Mouse (Mus musculus): ENCODE measurements at regions not wholly inside any gene's neighbourhood (a gene's known extent, or its start where the extent isn't known, plus 50 kb on each side); places are given as distances from the start of the nearest gene placed in this dataset.
A peak's percentile ranks its signal among the peaks of the same experiment; 100 is the strongest.

- no peak overlapping the region for H3K4me3 ChIP-seq (ENCODE audit: insufficient read depth in 1 of 2, low read depth in 1 of 2, low read length in 2 of 2, poor library complexity in 1 of 2, severe bottlenecking in 1 of 2)
- no peak for TF ChIP-seq ZC3H11A (IDR thresholded peaks at IDR 0.05; ENCODE audit: borderline replicate concordance, low read depth, low read length)
- TF ChIP-seq CHD2 (IDR thresholded peaks at IDR 0.05; ENCODE audit: low read depth, low read length), result no peak
- TF ChIP-seq HCFC1 (IDR thresholded peaks at IDR 0.05; ENCODE audit: borderline replicate concordance, insufficient read depth, low read length), result no peak
- TF ChIP-seq MAFK (IDR thresholded peaks at IDR 0.05; ENCODE audit: insufficient read depth, low read depth, low read length), result no peak
- TF ChIP-seq ZNF384 (IDR thresholded peaks at IDR 0.05; ENCODE audit: low read depth, low read length), result no peak
- no peaks in the 10 kb centered on the region for H3K36me3 ChIP-seq (ENCODE audit: control insufficient read depth, insufficient read depth, low read length, poor library complexity, severe bottlenecking)
- H3K4me1 ChIP-seq (ENCODE audit: control insufficient read depth in 2 of 2, insufficient read depth in 2 of 2, low read length in 2 of 2, poor library complexity in 1 of 2), result no peaks in the 10 kb centered on the region
- no peak overlapping the region for H3K9ac ChIP-seq (ENCODE audit: insufficient read depth, low read depth, low read length, poor library complexity, severe bottlenecking)
- H3K27ac ChIP-seq (ENCODE audit: insufficient read depth, low read depth, low read length, poor library complexity, severe bottlenecking), result no peak overlapping the region
- in situ Hi-C loops (cut with MboI; ENCODE audit: low sequenced_read_pairs in 2 of 2, unreplicated experiment in 2 of 2), result no loop called here
- no peaks in the 10 kb centered on the region for H3K9me3 ChIP-seq (ENCODE audit: control insufficient read depth, insufficient read depth, low read depth, low read length)
- no peak for DNase-seq (ENCODE audit: low read depth, low spot score)
Observed at GRCm38 (mm10) chr2:147715791-147716190, 331.0 kb downstream of the Foxa2 start.

DNA sequence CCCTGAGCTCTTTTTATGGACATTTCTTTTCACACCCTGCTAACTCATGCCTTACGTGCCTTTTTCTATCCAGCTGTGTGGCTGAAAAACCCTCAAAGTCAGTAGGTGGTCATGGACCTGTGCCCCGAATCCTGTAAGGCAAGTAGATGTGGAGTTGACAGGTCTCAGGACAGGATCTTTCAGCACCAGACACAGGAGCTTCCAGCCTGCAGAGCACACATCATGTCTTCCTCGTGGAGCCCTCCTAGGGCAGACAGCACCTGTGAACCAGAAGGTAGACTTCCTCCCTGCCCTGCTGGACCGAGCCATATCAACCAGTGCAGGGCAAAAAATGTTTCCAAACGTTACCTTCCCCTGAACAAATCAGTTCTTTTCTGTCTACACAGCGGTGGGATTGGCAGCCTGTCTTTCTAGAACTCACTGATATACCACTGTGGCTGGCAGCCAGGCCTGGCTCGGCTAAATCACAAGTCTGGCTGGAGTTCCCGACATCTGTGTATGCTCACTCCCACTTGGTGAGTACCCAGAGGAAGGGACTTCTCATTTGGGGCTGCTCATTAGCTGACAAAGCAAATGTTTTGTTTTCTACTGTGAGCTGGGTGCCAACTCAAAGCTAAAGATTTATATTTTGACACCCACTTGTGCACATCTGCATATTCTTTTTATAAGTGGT is 336.0 kb downstream of the Foxa2 start:
- H3K9me3 ChIP-seq (ENCODE audit: control insufficient read depth, insufficient read depth, low read depth, low read length), result no peaks in the 10 kb centered on the region
- H3K4me1 ChIP-seq (ENCODE audit: control insufficient read depth in 2 of 2, insufficient read depth in 2 of 2, low read length in 2 of 2, poor library complexity in 1 of 2), result no peaks in the 10 kb centered on the region
- in situ Hi-C loops (cut with MboI; ENCODE audit: low sequenced_read_pairs in 2 of 2, unreplicated experiment in 2 of 2), result no loop called here
- no peak overlapping the region for H3K4me3 ChIP-seq (ENCODE audit: insufficient read depth in 1 of 2, low read depth in 1 of 2, low read length in 2 of 2, poor library complexity in 1 of 2, severe bottlenecking in 1 of 2)
- no peak overlapping the region for H3K27ac ChIP-seq (ENCODE audit: insufficient read depth, low read depth, low read length, poor library complexity, severe bottlenecking)
- no peaks in the 10 kb centered on the region for H3K36me3 ChIP-seq (ENCODE audit: control insufficient read depth, insufficient read depth, low read length, poor library complexity, severe bottlenecking)
- H3K9ac ChIP-seq (ENCODE audit: insufficient read depth, low read depth, low read length, poor library complexity, severe bottlenecking), result no peak overlapping the region
- DNase-seq (ENCODE audit: low read depth, low spot score), result no peak
- TF ChIP-seq CHD2 (IDR thresholded peaks at IDR 0.05; ENCODE audit: low read depth, low read length), result no peak

DNA sequence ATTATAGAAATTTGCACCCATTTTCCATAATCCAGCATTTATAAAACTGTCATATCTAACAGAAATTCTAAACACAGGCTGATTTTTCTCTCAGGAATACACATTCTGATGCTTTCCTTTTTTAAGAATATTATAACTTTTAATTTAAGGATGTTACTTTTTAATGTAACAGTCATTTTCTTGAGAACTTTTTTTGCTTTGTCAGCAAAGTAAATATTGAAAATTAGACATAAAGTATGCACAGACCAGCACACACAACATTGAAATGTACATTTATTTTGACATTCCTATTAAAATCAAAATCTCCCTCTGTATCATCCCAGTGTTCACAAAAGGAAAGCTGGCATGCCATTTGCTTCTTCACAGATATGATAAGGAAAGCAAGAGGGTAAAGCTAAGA is 337.0 kb downstream of the Foxa2 start:
- no peak for DNase-seq (ENCODE audit: low read depth, low spot score)
- H3K9ac ChIP-seq (ENCODE audit: insufficient read depth, low read depth, low read length, poor library complexity, severe bottlenecking), result no peak overlapping the region
- H3K9me3 ChIP-seq (ENCODE audit: control insufficient read depth, insufficient read depth, low read depth, low read length), result no peaks in the 10 kb centered on the region
- in situ Hi-C loops (cut with MboI; ENCODE audit: low sequenced_read_pairs in 2 of 2, unreplicated experiment in 2 of 2), result no loop called here
- no peaks in the 10 kb centered on the region for H3K36me3 ChIP-seq (ENCODE audit: control insufficient read depth, insufficient read depth, low read length, poor library complexity, severe bottlenecking)
- TF ChIP-seq MAFK (IDR thresholded peaks at IDR 0.05; ENCODE audit: insufficient read depth, low read depth, low read length), result peak; percentile 44; the same call in 1 of the 2 replicates
- TF ChIP-seq ZNF384 (IDR thresholded peaks at IDR 0.05; ENCODE audit: low read depth, low read length), result no peak
- H3K27ac ChIP-seq (ENCODE audit: insufficient read depth, low read depth, low read length, poor library complexity, severe bottlenecking), result no peak overlapping the region
- no peaks in the 10 kb centered on the region for H3K4me1 ChIP-seq (ENCODE audit: control insufficient read depth in 2 of 2, insufficient read depth in 2 of 2, low read length in 2 of 2, poor library complexity in 1 of 2)
- no peak overlapping the region for H3K4me3 ChIP-seq (ENCODE audit: insufficient read depth in 1 of 2, low read depth in 1 of 2, low read length in 2 of 2, poor library complexity in 1 of 2, severe bottlenecking in 1 of 2)

GRCm38 (mm10) chr2:147707156-147707555 is 339.6 kb downstream of the Foxa2 start:
- Histone ChIP-seq H3K9me3 (ENCODE audit: control insufficient read depth, insufficient read depth, low read depth, low read length) (no peaks in the 10 kb centered on the region), H3K27ac (ENCODE audit: insufficient read depth, low read depth, low read length, poor library complexity, severe bottlenecking) (no peak overlapping the region), H3K36me3 (ENCODE audit: control insufficient read depth, insufficient read depth, low read length, poor library complexity, severe bottlenecking) (no peaks in the 10 kb centered on the region), H3K4me3 (ENCODE audit: insufficient read depth in 1 of 2, low read depth in 1 of 2, low read length in 2 of 2, poor library complexity in 1 of 2, severe bottlenecking in 1 of 2) (no peak overlapping the region), H3K4me1 (ENCODE audit: control insufficient read depth in 2 of 2, insufficient read depth in 2 of 2, low read length in 2 of 2, poor library complexity in 1 of 2) (no peaks in the 10 kb centered on the region), H3K9ac (ENCODE audit: insufficient read depth, low read depth, low read length, poor library complexity, severe bottlenecking) (no peak overlapping the region)
- in situ Hi-C loops (cut with MboI; ENCODE audit: low sequenced_read_pairs in 2 of 2, unreplicated experiment in 2 of 2), result no loop called here
- no peak for DNase-seq (ENCODE audit: low read depth, low spot score)
- TF ChIP-seq MAFK (IDR thresholded peaks at IDR 0.05; ENCODE audit: insufficient read depth, low read depth, low read length) (no peak), ZC3H11A (IDR thresholded peaks at IDR 0.05; ENCODE audit: borderline replicate concordance, low read depth, low read length) (no peak), ZNF384 (IDR thresholded peaks at IDR 0.05; ENCODE audit: low read depth, low read length) (no peak), CHD2 (IDR thresholded peaks at IDR 0.05; ENCODE audit: low read depth, low read length) (no peak), HCFC1 (IDR thresholded peaks at IDR 0.05; ENCODE audit: borderline replicate concordance, insufficient read depth, low read length) (no peak)

DNA sequence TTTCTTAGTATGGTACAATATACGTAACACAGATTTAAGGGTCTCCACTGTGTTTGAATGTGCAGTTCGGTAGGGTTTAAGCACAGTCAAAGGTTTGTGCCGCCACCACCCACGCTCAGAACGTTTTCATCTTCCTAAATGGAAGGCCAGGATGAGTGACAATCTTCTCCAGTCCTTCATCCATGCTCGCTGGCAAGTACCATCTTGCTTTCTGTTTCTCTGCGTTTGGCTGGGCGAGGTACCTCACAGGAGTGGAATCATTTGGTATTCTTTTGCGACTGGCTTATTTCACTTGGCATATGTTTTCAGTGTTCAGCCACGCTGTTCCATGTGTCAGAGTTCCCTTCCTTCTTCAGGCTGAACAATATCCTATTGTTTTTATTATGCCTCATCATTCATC is 342.3 kb downstream of the Pax1 start:
- H3K9ac ChIP-seq (ENCODE audit: insufficient read depth, low read depth, low read length, poor library complexity, severe bottlenecking), result no peak overlapping the region
- no peaks in the 10 kb centered on the region for H3K36me3 ChIP-seq (ENCODE audit: control insufficient read depth, insufficient read depth, low read length, poor library complexity, severe bottlenecking)
- TF ChIP-seq ZC3H11A (IDR thresholded peaks at IDR 0.05; ENCODE audit: borderline replicate concordance, low read depth, low read length) (no peak), CHD2 (IDR thresholded peaks at IDR 0.05; ENCODE audit: low read depth, low read length) (no peak), HCFC1 (IDR thresholded peaks at IDR 0.05; ENCODE audit: borderline replicate concordance, insufficient read depth, low read length) (no peak), MAFK (IDR thresholded peaks at IDR 0.05; ENCODE audit: insufficient read depth, low read depth, low read length) (no peak), ZNF384 (IDR thresholded peaks at IDR 0.05; ENCODE audit: low read depth, low read length) (no peak)
- no peak overlapping the region for H3K4me3 ChIP-seq (ENCODE audit: insufficient read depth in 1 of 2, low read depth in 1 of 2, low read length in 2 of 2, poor library complexity in 1 of 2, severe bottlenecking in 1 of 2)
- H3K4me1 ChIP-seq (ENCODE audit: control insufficient read depth in 2 of 2, insufficient read depth in 2 of 2, low read length in 2 of 2, poor library complexity in 1 of 2), result no peaks in the 10 kb centered on the region
- DNase-seq (ENCODE audit: low read depth, low spot score), result no peak
- in situ Hi-C loops (cut with MboI; ENCODE audit: low sequenced_read_pairs in 2 of 2, unreplicated experiment in 2 of 2), result no loop called here
- no peak overlapping the region; the same call in 1 of the 2 replicates for H3K27ac ChIP-seq (ENCODE audit: insufficient read depth, low read depth, low read length, poor library complexity, severe bottlenecking)
- no peaks in the 10 kb centered on the region for H3K9me3 ChIP-seq (ENCODE audit: control insufficient read depth, insufficient read depth, low read depth, low read length)
